Mouse (Mus musculus): Measurements from ENCODE around the gene Aox3. TPM values are rescaled to one million over a fixed set of nuclear protein-coding genes. Genes with fewer than 3 reads are reported as not detected.

The Aox3 gene
- polyA plus RNA-seq, 1 experiment from 2014 or later: 0.26 TPM

DNA sequence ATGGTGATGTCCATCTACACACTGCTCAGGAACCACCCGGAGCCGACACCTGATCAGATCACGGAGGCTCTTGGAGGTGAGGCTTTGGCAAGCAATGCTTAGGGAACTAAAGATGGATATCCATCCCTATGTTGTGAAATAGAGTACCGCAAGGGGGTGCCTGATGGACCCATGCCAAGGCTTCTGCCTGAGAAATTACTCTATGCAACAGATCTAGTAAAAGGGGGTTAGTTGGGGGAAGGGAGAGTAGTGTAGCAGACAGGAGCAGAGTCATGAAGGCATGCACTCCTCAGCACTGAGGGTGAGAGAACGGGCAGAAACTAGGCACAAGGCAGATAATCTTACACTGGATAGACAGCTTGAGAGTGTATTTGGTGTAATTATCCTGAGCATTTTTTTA is 108.9 kb downstream of the Aox3 start:
- Histone ChIP-seq H3K4me1 (replicated peaks) (no peaks in the 10 kb centered on the region), H3K36me3 (no peaks in the 10 kb centered on the region), H3K4me3 (no peak overlapping the region), H3K9me3 (no peaks in the 10 kb centered on the region), H3K27ac (no peak overlapping the region), H3K27me3 (ENCODE audit: insufficient read depth, poor library complexity, severe bottlenecking) (no peaks in the 10 kb centered on the region)
- DNase-seq (ENCODE audit: low spot score): no peak
- 86% methylated on average over 5 of the region's 5 CpGs for WGBS

DNA sequence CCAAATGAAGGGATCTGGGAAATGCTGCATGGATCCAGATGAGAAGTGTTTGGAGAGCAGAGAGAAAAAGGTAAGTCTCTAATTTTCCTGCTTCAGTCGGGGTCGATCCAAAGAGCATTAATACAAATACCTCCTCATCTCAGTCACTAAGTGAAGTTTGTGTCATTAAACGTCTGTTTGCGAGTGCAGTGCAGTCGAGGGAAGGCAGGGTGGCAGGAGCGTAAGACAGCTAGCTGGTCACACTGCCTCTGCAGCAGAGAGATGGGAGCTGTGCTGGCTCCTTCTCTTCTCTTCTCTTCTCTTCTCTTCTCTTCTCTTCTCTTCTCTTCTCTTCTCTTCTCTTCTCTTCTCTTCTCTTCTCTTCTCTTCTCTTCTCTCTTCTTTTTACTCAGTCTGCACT is 115.2 kb downstream of the Aox3 start:
- Histone ChIP-seq H3K4me1 (replicated peaks) (peaks cover 13% of the 10 kb centered on the region), H3K27ac (no peak overlapping the region), H3K4me3 (no peak overlapping the region), H3K9me3 (no peaks in the 10 kb centered on the region), H3K36me3 (no peaks in the 10 kb centered on the region), H3K27me3 (ENCODE audit: insufficient read depth, poor library complexity, severe bottlenecking) (no peaks in the 10 kb centered on the region)
- no peak for DNase-seq (ENCODE audit: low spot score)
- 85% methylated on average over 6 of the region's 6 CpGs for WGBS

DNA sequence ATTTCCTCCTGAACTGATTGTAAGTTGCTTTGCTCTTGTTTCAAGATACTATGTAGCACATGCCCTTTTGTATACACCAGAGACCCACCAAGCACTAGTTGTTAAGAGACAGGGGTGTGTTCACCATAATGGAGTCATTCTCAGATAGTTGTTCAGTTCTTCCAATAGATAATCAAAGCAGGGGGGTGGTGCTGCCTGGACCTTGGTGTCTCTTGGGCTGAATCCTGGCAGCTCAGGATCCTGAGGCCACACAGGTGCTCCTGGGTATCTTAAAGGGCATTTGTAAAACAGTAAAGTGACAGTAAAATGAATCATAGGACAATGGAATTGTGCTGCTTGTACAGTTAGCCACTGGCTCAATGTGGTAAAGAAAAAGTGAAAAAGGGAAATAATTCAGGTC is 116.0 kb downstream of the Aox3 start:
- Histone ChIP-seq H3K4me1 (replicated peaks) (peaks cover 13% of the 10 kb centered on the region), H3K36me3 (no peaks in the 10 kb centered on the region), H3K9me3 (no peaks in the 10 kb centered on the region), H3K4me3 (no peak overlapping the region), H3K27me3 (ENCODE audit: insufficient read depth, poor library complexity, severe bottlenecking) (no peaks in the 10 kb centered on the region), H3K27ac (no peak overlapping the region)
- DNase-seq (ENCODE audit: low spot score): no peak

DNA sequence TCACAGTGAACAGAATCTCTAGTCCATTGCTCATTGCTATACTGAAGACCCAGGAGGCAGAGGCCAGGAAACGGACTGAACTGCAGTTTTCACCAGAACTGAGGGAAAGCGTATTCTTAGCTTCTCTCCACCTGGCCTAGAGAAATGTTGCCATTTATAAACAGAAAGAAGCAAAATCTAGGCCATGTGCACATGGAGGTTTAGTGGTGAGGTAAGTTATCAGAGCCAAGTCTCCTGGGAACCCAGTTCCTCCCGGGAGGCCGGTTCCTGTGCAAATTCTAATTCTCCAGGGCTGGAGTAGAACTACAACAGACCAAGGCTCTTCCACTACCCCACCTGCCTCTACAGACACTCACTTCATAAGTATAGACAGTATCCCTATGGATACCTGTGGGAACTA is 116.8 kb downstream of the Aox3 start:
- H3K4me3 ChIP-seq: no peak overlapping the region
- 89% methylated on average over 4 of the region's 4 CpGs for WGBS
- H3K9me3 ChIP-seq: no peaks in the 10 kb centered on the region
- DNase-seq (ENCODE audit: low spot score): no peak
- peaks cover 13% of the 10 kb centered on the region for H3K4me1 ChIP-seq (replicated peaks)
- H3K27ac ChIP-seq: no peak overlapping the region; the same call in 1 of the 2 replicates
- no peaks in the 10 kb centered on the region for H3K27me3 ChIP-seq (ENCODE audit: insufficient read depth, poor library complexity, severe bottlenecking)
- no peaks in the 10 kb centered on the region for H3K36me3 ChIP-seq

DNA sequence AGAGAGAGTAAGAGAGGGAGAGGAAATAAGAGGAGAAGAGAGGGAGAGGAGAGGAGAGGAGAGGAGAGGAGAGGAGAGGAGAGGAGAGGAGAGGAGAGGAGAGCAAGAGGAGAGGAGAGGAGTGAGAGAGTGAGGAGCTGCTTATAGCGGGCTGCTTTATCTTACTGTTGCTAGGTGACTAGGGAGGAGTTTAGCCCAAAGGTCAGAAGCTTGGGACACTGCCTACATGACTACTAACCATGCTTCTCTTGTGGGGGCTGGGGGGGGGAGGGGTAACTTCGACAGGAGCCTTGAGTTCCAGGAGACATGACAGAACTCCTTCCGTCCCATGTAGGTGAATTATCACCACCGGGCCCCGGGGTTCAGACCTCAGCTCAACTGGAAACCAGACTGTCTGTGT is 117.6 kb downstream of the Aox3 start:
- no peaks in the 10 kb centered on the region for H3K36me3 ChIP-seq
- H3K27me3 ChIP-seq (ENCODE audit: insufficient read depth, poor library complexity, severe bottlenecking): no peaks in the 10 kb centered on the region
- DNase-seq (ENCODE audit: low spot score): no peak
- 54% methylated on average over 5 of the region's 5 CpGs for WGBS
- peaks cover 13% of the 10 kb centered on the region for H3K4me1 ChIP-seq (replicated peaks)
- H3K9me3 ChIP-seq: no peaks in the 10 kb centered on the region
- no peak overlapping the region for H3K4me3 ChIP-seq
- no peak overlapping the region for H3K27ac ChIP-seq

DNA sequence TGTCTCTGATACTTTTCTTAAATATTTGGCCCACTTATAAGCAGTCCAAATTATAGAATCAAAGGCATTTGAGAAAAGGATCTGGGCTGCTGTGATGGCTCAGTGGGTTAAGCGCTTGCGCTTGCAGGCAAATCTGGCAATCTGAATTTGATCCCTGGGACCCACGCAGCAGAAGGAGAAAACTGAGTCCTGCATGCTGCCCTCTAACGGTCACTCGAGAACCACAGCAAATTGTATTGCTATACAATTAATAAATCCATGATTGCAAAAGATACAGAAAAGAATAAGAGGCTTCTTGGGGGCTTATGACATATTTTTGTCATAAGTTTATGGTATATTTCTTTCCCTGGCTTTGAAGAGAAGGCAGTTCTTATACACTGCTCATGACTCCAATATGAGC is 122.5 kb downstream of the Aox3 start:
- H3K9me3 ChIP-seq: no peaks in the 10 kb centered on the region
- WGBS: 57% methylated on average over 5 of the region's 5 CpGs
- no peak overlapping the region for H3K27ac ChIP-seq
- H3K4me1 ChIP-seq (replicated peaks): peaks cover 7% of the 10 kb centered on the region
- DNase-seq (ENCODE audit: low spot score): no peak
- no peak overlapping the region for H3K4me3 ChIP-seq
- H3K27me3 ChIP-seq (ENCODE audit: insufficient read depth, poor library complexity, severe bottlenecking): no peaks in the 10 kb centered on the region
- H3K36me3 ChIP-seq: no peaks in the 10 kb centered on the region

DNA sequence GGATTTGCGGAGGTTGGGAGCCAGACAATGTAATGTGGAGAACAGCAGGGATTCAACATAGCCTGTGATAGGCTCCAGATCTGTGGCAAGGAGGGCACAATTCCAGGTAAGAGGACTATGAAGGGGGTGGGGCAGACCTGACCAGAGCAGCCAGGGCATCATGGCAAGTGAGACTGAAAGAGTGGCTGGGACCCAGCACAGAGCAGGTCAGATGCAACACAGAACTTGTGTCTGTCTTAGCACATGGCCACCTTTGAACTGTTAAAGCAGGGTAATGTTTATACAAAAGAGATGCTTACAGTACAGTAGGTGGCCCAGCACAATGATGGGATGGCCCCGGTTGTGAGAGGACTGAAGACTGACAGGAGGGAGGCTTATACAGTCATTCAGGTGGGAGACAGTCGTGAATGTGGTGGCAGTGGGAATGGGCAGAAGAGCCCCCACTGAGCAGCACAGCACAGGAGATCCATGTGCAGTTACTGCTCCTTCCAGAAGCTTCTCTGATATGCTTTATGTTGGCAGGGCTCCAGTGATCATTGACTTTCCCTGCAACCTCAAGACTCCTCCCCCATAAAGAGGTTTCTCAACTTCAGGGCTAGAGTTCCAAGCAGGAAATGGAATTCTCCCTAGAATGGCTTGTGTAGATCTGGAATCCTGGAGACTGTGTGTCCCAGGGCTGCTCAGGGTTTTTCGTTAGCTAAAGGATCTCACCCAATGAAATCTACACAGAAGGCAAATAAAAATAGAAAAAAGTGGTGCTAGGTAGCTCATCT is 124.8 kb downstream of the Aox3 start:
- Histone ChIP-seq H3K27me3 (ENCODE audit: insufficient read depth, poor library complexity, severe bottlenecking) (no peaks in the 10 kb centered on the region), H3K4me3 (no peak overlapping the region), H3K36me3 (no peaks in the 10 kb centered on the region), H3K27ac (no peak overlapping the region), H3K4me1 (replicated peaks) (no peaks in the 10 kb centered on the region), H3K9me3 (no peaks in the 10 kb centered on the region)
- 78% methylated on average over 4 of the region's 4 CpGs for WGBS
- DNase-seq (ENCODE audit: low spot score): no peak

DNA sequence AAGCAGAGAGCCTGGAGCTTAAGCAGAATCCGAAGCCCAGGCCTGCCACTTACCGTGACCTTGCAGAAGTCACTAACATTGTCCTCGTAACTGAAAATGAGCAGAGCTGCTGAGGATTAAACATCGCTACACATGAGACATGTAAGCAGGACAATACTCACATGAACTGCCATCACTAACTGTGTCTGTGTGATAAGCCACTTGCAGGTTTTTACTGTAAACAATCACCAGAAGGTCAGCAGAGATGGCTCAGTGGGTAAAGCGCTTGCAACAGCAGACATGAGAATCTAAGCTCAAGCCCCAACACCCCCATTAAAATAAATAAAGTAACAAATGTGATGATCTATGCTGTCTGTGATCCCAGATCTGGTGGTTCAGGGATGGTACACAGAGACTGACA is 125.5 kb downstream of the Aox3 start:
- Histone ChIP-seq H3K36me3 (no peaks in the 10 kb centered on the region), H3K9me3 (no peaks in the 10 kb centered on the region), H3K27ac (no peak overlapping the region), H3K4me3 (no peak overlapping the region), H3K4me1 (replicated peaks) (no peaks in the 10 kb centered on the region), H3K27me3 (ENCODE audit: insufficient read depth, poor library complexity, severe bottlenecking) (no peaks in the 10 kb centered on the region)
- WGBS: 90% methylated on average over 5 of the region's 5 CpGs
- DNase-seq (ENCODE audit: low spot score): no peak

DNA sequence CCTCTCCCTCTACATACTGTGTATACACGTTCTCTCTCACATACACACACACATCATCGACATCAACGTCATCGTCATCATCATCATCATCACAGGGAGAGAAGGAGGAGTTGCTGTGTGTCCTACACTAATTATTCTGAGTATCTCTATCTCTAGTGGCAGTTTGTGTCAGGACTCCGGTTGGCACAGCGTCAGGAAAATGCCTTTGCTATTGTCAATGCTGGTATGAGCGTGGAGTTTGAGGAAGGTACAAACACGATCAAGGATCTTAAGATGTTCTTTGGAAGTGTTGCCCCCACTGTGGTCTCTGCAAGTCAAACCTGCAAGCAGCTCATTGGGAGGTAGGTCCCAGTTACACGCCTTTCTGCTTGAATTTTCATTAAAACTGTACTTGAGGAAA is 126.0 kb downstream of the Aox3 start:
- WGBS: 92% methylated on average over 9 of the region's 9 CpGs
- Histone ChIP-seq H3K27me3 (ENCODE audit: insufficient read depth, poor library complexity, severe bottlenecking) (no peaks in the 10 kb centered on the region), H3K36me3 (no peaks in the 10 kb centered on the region), H3K4me1 (replicated peaks) (no peaks in the 10 kb centered on the region), H3K27ac (no peak overlapping the region), H3K9me3 (no peaks in the 10 kb centered on the region), H3K4me3 (no peak overlapping the region)
- no peak for DNase-seq (ENCODE audit: low spot score)

DNA sequence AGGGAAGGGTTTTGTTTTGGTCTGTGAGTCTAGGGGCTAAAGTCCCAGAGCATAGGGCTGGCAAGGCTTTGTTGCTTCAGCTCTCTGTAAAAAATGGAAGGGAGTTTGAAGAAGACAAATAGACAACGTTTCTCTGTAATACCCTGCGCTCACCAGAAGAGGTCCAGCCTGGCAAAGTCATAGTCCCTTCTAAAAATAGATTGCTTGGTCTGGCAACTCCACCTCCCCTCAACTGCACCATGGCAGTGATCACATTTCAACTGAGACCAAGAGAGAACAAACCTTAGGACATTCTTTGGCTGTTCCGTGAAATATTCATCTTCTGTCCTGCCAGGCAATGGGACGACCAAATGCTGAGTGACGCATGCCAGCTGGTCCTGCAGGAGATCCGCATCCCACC is 127.4 kb downstream of the Aox3 start:
- 74% methylated on average over 6 of the region's 6 CpGs for WGBS
- Histone ChIP-seq H3K4me1 (replicated peaks) (no peaks in the 10 kb centered on the region), H3K4me3 (no peak overlapping the region), H3K9me3 (no peaks in the 10 kb centered on the region), H3K36me3 (no peaks in the 10 kb centered on the region), H3K27ac (no peak overlapping the region), H3K27me3 (ENCODE audit: insufficient read depth, poor library complexity, severe bottlenecking) (no peaks in the 10 kb centered on the region)
- no peak for DNase-seq (ENCODE audit: low spot score)

DNA sequence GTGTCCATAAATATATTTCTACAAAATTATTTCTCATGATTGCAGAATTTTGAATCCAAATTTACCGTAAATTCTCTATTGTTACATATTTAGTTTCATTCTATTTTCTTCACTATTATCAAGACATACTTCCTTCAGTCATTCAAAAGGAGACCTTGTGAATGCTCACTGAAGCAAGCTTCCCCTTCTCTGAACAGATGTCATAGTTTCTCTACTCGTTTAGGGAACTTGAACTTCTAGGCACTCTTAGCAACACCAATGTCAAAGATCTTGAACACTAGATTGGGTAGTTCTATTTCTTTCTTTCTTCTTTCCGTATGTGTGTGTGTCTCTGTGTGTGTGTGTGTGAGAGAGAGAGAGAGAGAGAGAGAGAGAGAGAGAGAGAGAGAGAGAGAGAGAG is 131.6 kb downstream of the Aox3 start:
- H3K36me3 ChIP-seq: no peaks in the 10 kb centered on the region
- H3K4me1 ChIP-seq (replicated peaks): no peaks in the 10 kb centered on the region
- no peak for DNase-seq (ENCODE audit: low spot score)
- WGBS: 87% methylated on average over 3 of the region's 3 CpGs
- H3K4me3 ChIP-seq: no peak overlapping the region
- no peak overlapping the region for H3K27ac ChIP-seq
- no peaks in the 10 kb centered on the region for H3K9me3 ChIP-seq
- H3K27me3 ChIP-seq (ENCODE audit: insufficient read depth, poor library complexity, severe bottlenecking): no peaks in the 10 kb centered on the region

DNA sequence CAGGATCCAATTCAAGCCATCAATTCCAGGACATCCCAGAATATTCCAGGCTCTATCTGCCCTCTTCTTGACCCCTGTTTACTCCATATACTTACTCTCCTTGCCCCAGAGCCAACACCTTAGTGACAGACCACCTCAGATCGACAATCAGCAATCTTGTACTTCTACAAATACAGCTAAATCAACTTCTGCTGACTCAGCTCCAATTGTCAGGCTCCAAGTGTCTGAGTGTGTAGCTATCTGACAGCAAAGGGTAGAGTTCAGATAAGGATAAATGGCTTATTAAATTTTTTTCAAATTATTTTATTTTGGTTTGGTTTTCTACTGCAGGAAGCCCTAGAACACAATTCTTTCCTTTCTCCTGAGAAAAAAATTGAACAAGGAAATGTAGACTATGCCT is 135.6 kb downstream of the Aox3 start:
- WGBS: 84% methylated on average over 1 of the region's 1 CpGs
- Histone ChIP-seq H3K9me3 (no peaks in the 10 kb centered on the region), H3K27ac (no peak overlapping the region), H3K27me3 (ENCODE audit: insufficient read depth, poor library complexity, severe bottlenecking) (no peaks in the 10 kb centered on the region), H3K4me1 (replicated peaks) (no peaks in the 10 kb centered on the region), H3K36me3 (no peaks in the 10 kb centered on the region), H3K4me3 (no peak overlapping the region)
- no peak for DNase-seq (ENCODE audit: low spot score)
